Mouse (Mus musculus) liver, adult 2 months (tissue): ENCODE data around the gene Negr1.

Experiments
- CTCF ChIP-seq: fragments of 200-500 bp; IDR thresholded peaks from 2 replicates; pipeline ENCODE4 v1.5.1; 2011; ENCODE audit warnings: low read depth, low read length, control low read depth
- POLR2A ChIP-seq: fragments of 200-500 bp; IDR thresholded peaks from 2 replicates; pipeline ENCODE4 v1.6.1; 2011; ENCODE audit warnings: low read length, control low read depth; ENCODE audit not compliant: insufficient read depth; ENCODE audit errors: extremely low read depth

DNA sequence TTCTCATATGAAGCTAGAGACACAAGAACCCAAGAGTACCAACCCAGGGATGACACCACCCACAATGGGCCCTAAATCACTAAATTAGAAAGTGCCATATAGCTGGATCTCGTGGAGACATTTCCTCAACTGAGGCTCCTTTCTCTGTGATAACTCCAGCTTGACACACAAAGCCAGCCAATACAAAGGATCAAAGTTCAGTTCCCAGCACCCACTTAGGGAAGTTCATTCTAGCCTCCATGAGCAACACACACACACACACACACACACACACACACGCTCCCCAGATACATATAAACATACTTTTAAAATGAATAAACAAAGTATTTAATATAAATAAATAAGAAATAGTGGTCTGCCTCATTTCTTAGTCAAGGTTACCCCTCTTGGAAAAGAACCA lies 369.4 kb downstream of the Negr1 start:
- no peak for TF ChIP-seq CTCF
- TF ChIP-seq POLR2A = no peak
